In genomic region chr3:87993436-87993835, GRCm38 (mm10) we compare ENCODE assay signal across 8 mouse cellular contexts. TPM values are rescaled to one million over a fixed set of nuclear protein-coding genes. Genes with fewer than 3 reads are reported as not detected.
DNase-seq lines count a peak whose midpoint lies in the region; ATAC-seq lines count a peak whose summit lies in the region.
"Had no signal": no experiment of that assay in that cellular context is flagged by ENCODE, and none has a peak within 500 bp of the region (broad histone marks: within the 10 kb centered on the region; RNA-seq: fewer than 3 reads in every experiment).

No protein-coding gene starts in this region.

- H3K9me3 ChIP-seq in kidney, embryonic 14.5 days (ENCODE audit: control insufficient read depth, low read length) = no peaks in the 10 kb centered on the region
- H3K9me3 ChIP-seq: neural tube, embryonic 13.5 days had no signal

- no peak overlapping the region for H3K9ac ChIP-seq in kidney, embryonic 14.5 days (ENCODE audit: low read depth, low read length)
- H3K9ac ChIP-seq: neural tube, embryonic 13.5 days had no signal

- no peak overlapping the region for H3K4me3 ChIP-seq in kidney, embryonic 14.5 days (ENCODE audit: low read length)
- H3K4me3 ChIP-seq: neural tube, embryonic 13.5 days had no signal

- WGBS in kidney, embryonic 14.5 days = 3% methylated on average over 5 of the region's 6 CpGs

- H3K27me3 ChIP-seq in kidney, embryonic 14.5 days (ENCODE audit: control insufficient read depth, insufficient read depth, low read length) = peaks cover 93% of the 10 kb centered on the region

- peak; percentile 86 to 88 for DNase-seq in kidney, postnatal 4 days
- DNase-seq in ES-CJ7 (ENCODE audit: low read depth, low spot score) = peak; percentile 96
- peak; percentile 60 for DNase-seq in adipocyte (ENCODE audit: low spot score)
- DNase-seq in mesoderm, embryonic 11.5 days (ENCODE audit: low read depth, low spot score) = peak; percentile 84

- H3K4me2 ChIP-seq in kidney, embryonic 14.5 days (replicated peaks; ENCODE audit: low read depth, low read length) = no peak overlapping the region
- H3K4me2 ChIP-seq: neural tube, embryonic 13.5 days had no signal

- 0 out of 2 replicates have a peak, but pooled peaks cover 8% of the 10 kb centered on the region for H3K4me1 ChIP-seq in kidney, embryonic 14.5 days (ENCODE audit: control insufficient read depth, insufficient read depth, low read length)

- no peak for ATAC-seq in kidney, embryonic 14.5 days (ENCODE audit: low FRiP score, low TSS enrichment)
- ATAC-seq in inflammation-experienced regulatory T-cells, adult 6 months = no peak
- no peak for ATAC-seq in frontal cortex, adult (ENCODE audit: low TSS enrichment)

- no peaks in the 10 kb centered on the region for H3K36me3 ChIP-seq in kidney, embryonic 14.5 days (ENCODE audit: control insufficient read depth, insufficient read depth, low read length)
- H3K36me3 ChIP-seq: neural tube, embryonic 13.5 days had no signal

- H3K27ac ChIP-seq in kidney, embryonic 14.5 days (ENCODE audit: low read depth, low read length) = no peak overlapping the region
- H3K27ac ChIP-seq: neural tube, embryonic 13.5 days had no signal

RNA-seq across cellular contexts. Expression of gene Bcan, which starts 6.6 kb away (rescaled TPM):
- polyA plus RNA-seq in kidney, embryonic 14.5 days (2014; fragmentation: Nextera tagmentation; extraction: Ambion mirVana) = not detected in 2 replicates
- polyA plus RNA-seq in inflammation-experienced regulatory T-cells, adult 6 months (2017; shearing (Covaris generic)) = not detected

RNA-seq across cellular contexts. Expression of gene Nes, which starts 22.6 kb away (rescaled TPM):
- polyA plus RNA-seq in kidney, embryonic 14.5 days (2014; fragmentation: Nextera tagmentation; extraction: Ambion mirVana) = 14.8 and 26.1 TPM in 2 replicates
- polyA plus RNA-seq in inflammation-experienced regulatory T-cells, adult 6 months (2017; shearing (Covaris generic)) = not detected

RNA-seq across cellular contexts. Expression of gene Hapln2, which starts 33.9 kb away (rescaled TPM):
- not detected in 2 replicates for polyA plus RNA-seq in kidney, embryonic 14.5 days (2014; fragmentation: Nextera tagmentation; extraction: Ambion mirVana)
- not detected for polyA plus RNA-seq in inflammation-experienced regulatory T-cells, adult 6 months (2017; shearing (Covaris generic))

RNA-seq across cellular contexts. Expression of gene Crabp2, which starts 45.0 kb away (rescaled TPM):
- polyA plus RNA-seq in kidney, embryonic 14.5 days (2014; fragmentation: Nextera tagmentation; extraction: Ambion mirVana) = 113 and 169 TPM in 2 replicates
- not detected for polyA plus RNA-seq in inflammation-experienced regulatory T-cells, adult 6 months (2017; shearing (Covaris generic))

RNA-seq across cellular contexts. Expression of gene Gpatch4, which starts 49.5 kb away (rescaled TPM):
- 48.1 and 48.6 TPM in 2 replicates for polyA plus RNA-seq in kidney, embryonic 14.5 days (2014; fragmentation: Nextera tagmentation; extraction: Ambion mirVana)
- polyA plus RNA-seq in inflammation-experienced regulatory T-cells, adult 6 months (2017; shearing (Covaris generic)) = 10 to 100 TPM; 20.8 to 37.5 (median 36.6) TPM

Comparison
In these comparisons a context has a peak if more than half of its experiments do, and no peak if none do; other contexts are left out.
1. RNA of gene Nes, which starts 22.6 kb away (polyA plus RNA-seq): 14.8 to 26.1 TPM in kidney, embryonic 14.5 days; not detected in inflammation-experienced regulatory T-cells, adult 6 months; every median in the first group is over 10 times any median in the second.
2. Peak in every context shown above with its lines, with median percentiles within 50 percentile points of each other: DNase-seq.